Mouse (Mus musculus) CH12.LX (cell line): ENCODE results near the gene Abtb2. TPM values are rescaled to one million over a fixed set of nuclear protein-coding genes. Genes with fewer than 3 reads are reported as not detected.

ENCODE experiments used
- DNase-seq: peaks from one replicate; pipeline ENCODE4 v3.0.0-alpha.2; 2013; ENCODE audit errors: extremely low read depth
- H3K27ac ChIP-seq: 2 replicates; pipeline ENCODE4 v1.5.1; 2012; ENCODE audit warnings: low read depth, mild to moderate bottlenecking, control low read depth, moderate library complexity; ENCODE audit not compliant: insufficient read depth
- H3K27me3 ChIP-seq: replicated peaks from 2 replicates; pipeline ENCODE3; 2012; ENCODE audit warnings: inconsistent platforms
- H3K36me3 ChIP-seq, 2 experiments: replicated peaks in 1 of 2; 2 replicates each; pipeline versions ENCODE3 to v1.6.1; 2012; ENCODE audit warnings: inconsistent platforms in 1 of 2, low read length in 1 of 2, mild to moderate bottlenecking in 1 of 2, mixed read lengths in 1 of 2, moderate library complexity in 1 of 2; ENCODE audit not compliant: control insufficient read depth in 1 of 2, insufficient read depth in 1 of 2
- H3K4me1 ChIP-seq, 2 experiments: 2 replicates each; pipeline ENCODE4 v1.6.1; 2012; ENCODE audit warnings: inconsistent platforms in 1 of 2, moderate library complexity in 1 of 2; ENCODE audit not compliant: insufficient read depth in 2 of 2, control insufficient read depth in 1 of 2
- H3K4me2 ChIP-seq: 2 replicates; pipeline ENCODE4 v1.6.1; 2012; ENCODE audit warnings: low read depth, mild to moderate bottlenecking, control low read depth; ENCODE audit not compliant: poor library complexity, insufficient read depth, severe bottlenecking
- H3K4me3 ChIP-seq, 3 experiments: fragments of 150-350 bp in 1 of 3; sonication (generic) in 1 of 3; replicated peaks in 1 of 3; 2 replicates each; pipeline versions ENCODE3 to v1.5.1; 2011 to 2012; ENCODE audit warnings: low read depth in 2 of 3, low read length in 2 of 3, mild to moderate bottlenecking in 2 of 3, moderate library complexity in 2 of 3, control low read depth in 1 of 3, improper control_type of control experiment in 1 of 3, inconsistent platforms in 1 of 3, mixed read lengths in 1 of 3; ENCODE audit not compliant: poor library complexity in 1 of 3
- H3K79me2 ChIP-seq: replicated peaks from 2 replicates; pipeline ENCODE4 v1.6.1; 2012; ENCODE audit warnings: mild to moderate bottlenecking, moderate library complexity; ENCODE audit not compliant: control insufficient read depth, poor library complexity, insufficient read depth, severe bottlenecking; ENCODE audit errors: extremely low read depth
- H3K9ac ChIP-seq: 2 replicates; pipeline ENCODE4 v1.6.1; 2012; ENCODE audit warnings: low read depth, mild to moderate bottlenecking, control low read depth, moderate library complexity; ENCODE audit not compliant: insufficient read depth
- H3K9me3 ChIP-seq: replicated peaks from 2 replicates; pipeline ENCODE3; 2012; ENCODE audit warnings: low read length, inconsistent platforms, mixed read lengths
- BHLHE40 ChIP-seq: IDR thresholded peaks from 2 replicates; pipeline ENCODE4 v1.6.1; 2011; ENCODE audit warnings: mild to moderate bottlenecking, low read depth, low read length, improper control_type of control experiment
- CHD1 ChIP-seq: IDR thresholded peaks from 2 replicates; pipeline ENCODE4 v1.6.1; 2012; ENCODE audit warnings: low read depth, low read length, improper control_type of control experiment, inconsistent platforms
- ELF1 ChIP-seq: IDR thresholded peaks from 2 replicates; pipeline ENCODE4 v1.6.1; 2014; ENCODE audit warnings: low read depth, mild to moderate bottlenecking, inconsistent platforms, low read length, improper control_type of control experiment
- GABPA ChIP-seq: IDR thresholded peaks from 2 replicates; pipeline ENCODE4 v1.6.1; 2012; ENCODE audit warnings: low read depth, low read length, improper control_type of control experiment, inconsistent platforms; ENCODE audit not compliant: insufficient replicate concordance
- HCFC1 ChIP-seq: IDR thresholded peaks from 2 replicates; pipeline ENCODE4 v1.6.1; 2012; ENCODE audit warnings: low read depth, mild to moderate bottlenecking, inconsistent platforms, low read length, improper control_type of control experiment
- IRF4 ChIP-seq: IDR thresholded peaks from 2 replicates; pipeline ENCODE4 v1.6.1; 2014; ENCODE audit warnings: low read depth, mild to moderate bottlenecking, inconsistent platforms, low read length, improper control_type of control experiment
- JUN ChIP-seq: IDR thresholded peaks from 2 replicates; pipeline ENCODE4 v1.6.1; 2011; ENCODE audit warnings: low read depth, mild to moderate bottlenecking, low read length, improper control_type of control experiment, moderate library complexity; ENCODE audit not compliant: insufficient read depth
- JUND ChIP-seq: conservative IDR thresholded peaks from 2 replicates; pipeline ENCODE4 v1.6.1; 2011; ENCODE audit warnings: low read depth, low read length, improper control_type of control experiment
- KAT2A ChIP-seq: IDR thresholded peaks from 2 replicates; pipeline ENCODE4 v1.6.1; 2012; ENCODE audit warnings: low read length, improper control_type of control experiment, inconsistent platforms; ENCODE audit not compliant: insufficient replicate concordance
- MAX ChIP-seq: IDR thresholded peaks from 2 replicates; pipeline ENCODE4 v1.6.1; 2011; ENCODE audit warnings: low read length, improper control_type of control experiment
- MAZ ChIP-seq: IDR thresholded peaks from 2 replicates; pipeline ENCODE4 v1.6.1; 2012; ENCODE audit warnings: low read depth, mild to moderate bottlenecking, inconsistent platforms, low read length, improper control_type of control experiment, moderate library complexity
- MXI1 ChIP-seq: IDR thresholded peaks from 2 replicates; pipeline ENCODE4 v1.6.1; 2011; ENCODE audit warnings: mild to moderate bottlenecking, low read depth, low read length, improper control_type of control experiment
- MYC ChIP-seq: IDR thresholded peaks from 2 replicates; pipeline ENCODE4 v1.6.1; 2011; ENCODE audit warnings: low read depth, mild to moderate bottlenecking, improper control_type of control experiment, low read length
- NELFE ChIP-seq: IDR thresholded peaks from 2 replicates; pipeline ENCODE4 v1.6.1; 2011; ENCODE audit warnings: low read depth, low read length, improper control_type of control experiment
- NRF1 ChIP-seq: IDR thresholded peaks from 2 replicates; pipeline ENCODE4 v1.6.1; 2014; ENCODE audit warnings: low read depth, mild to moderate bottlenecking, inconsistent platforms, low read length, improper control_type of control experiment, moderate library complexity
- PAX5 ChIP-seq: IDR thresholded peaks from 2 replicates; pipeline ENCODE4 v1.6.1; 2012; ENCODE audit warnings: low read length, inconsistent platforms, mixed read lengths
- POLR2A ChIP-seq: IDR thresholded peaks from 2 replicates; pipeline ENCODE4 v1.6.1; 2011; ENCODE audit warnings: low read depth, mild to moderate bottlenecking, improper control_type of control experiment, low read length
- RAD21 ChIP-seq: IDR thresholded peaks from 2 replicates; pipeline ENCODE4 v1.6.1; 2011; ENCODE audit warnings: low read depth, mild to moderate bottlenecking, low read length, improper control_type of control experiment, moderate library complexity
- RCOR1 ChIP-seq: conservative IDR thresholded peaks from 2 replicates; pipeline ENCODE4 v1.6.1; 2012; ENCODE audit warnings: low read depth, mild to moderate bottlenecking, inconsistent platforms, low read length, improper control_type of control experiment
- SIN3A ChIP-seq: IDR thresholded peaks from 2 replicates; pipeline ENCODE4 v1.6.1; 2012; ENCODE audit warnings: low read length, improper control_type of control experiment, inconsistent platforms
- TBP ChIP-seq: conservative IDR thresholded peaks from 2 replicates; pipeline ENCODE4 v1.6.1; 2011; ENCODE audit warnings: low read depth, low read length, improper control_type of control experiment
- TCF12 ChIP-seq: IDR thresholded peaks from 2 replicates; pipeline ENCODE4 v1.6.1; 2014; ENCODE audit warnings: low read depth, mild to moderate bottlenecking, inconsistent platforms, low read length, improper control_type of control experiment
- UBTF ChIP-seq: IDR thresholded peaks from 2 replicates; pipeline ENCODE4 v1.6.1; 2012; ENCODE audit warnings: low read depth, mild to moderate bottlenecking, inconsistent platforms, low read length, improper control_type of control experiment, moderate library complexity
- USF1 ChIP-seq: IDR thresholded peaks from 2 replicates; pipeline ENCODE4 v1.6.1; 2014; ENCODE audit warnings: low read depth, mild to moderate bottlenecking, inconsistent platforms, low read length, improper control_type of control experiment
- USF2 ChIP-seq: conservative IDR thresholded peaks from 2 replicates; pipeline ENCODE4 v1.6.1; 2011; ENCODE audit warnings: low read depth, low read length, improper control_type of control experiment
- ZC3H11A ChIP-seq: IDR thresholded peaks from 2 replicates; pipeline ENCODE4 v1.6.1; 2012; ENCODE audit warnings: low read depth, mild to moderate bottlenecking, inconsistent platforms, low read length, improper control_type of control experiment
- ZKSCAN1 ChIP-seq: IDR thresholded peaks from 2 replicates; pipeline ENCODE4 v1.6.1; 2012; ENCODE audit warnings: low read depth, inconsistent platforms, low read length, improper control_type of control experiment, borderline replicate concordance
- ZMIZ1 ChIP-seq: IDR thresholded peaks from 2 replicates; pipeline ENCODE4 v1.6.1; 2012; ENCODE audit warnings: low read depth, mild to moderate bottlenecking, inconsistent platforms, low read length, improper control_type of control experiment
- ZNF384 ChIP-seq: IDR thresholded peaks from 2 replicates; pipeline ENCODE4 v1.6.1; 2012; ENCODE audit warnings: low read depth, low read length, improper control_type of control experiment, inconsistent platforms
- dilution Hi-C: fragments of 300-500 bp; cut with MboI; formaldehyde crosslinking; loops from 2 replicates; pipeline ENCODE4 v1.14.3; 2020; ENCODE audit warnings: low sequenced_read_pairs; ENCODE audit not compliant: extremely low pct_unique_long_range_greater_than_20kb, extremely low pct_ligation_motif_present
- in situ Hi-C: fragments of 300-500 bp; cut with MboI; formaldehyde crosslinking; loops from 3 replicates; pipeline ENCODE4 v1.14.3; 2019; ENCODE audit warnings: low sequenced_read_pairs, low pct_ligation_motif_present, low pct_unique_long_range_greater_than_20kb, mixed read lengths
- polyA plus RNA-seq: library from polyadenylated mRNA; unstranded; fragments of >175 nt; gene quantifications from 2 replicates; pipeline ENCODE4 v1.2.1, GENCODE M21; 2012; ENCODE audit warnings: low read depth; ENCODE audit not compliant: insufficient read length
- total RNA-seq, 2 experiments: library from RNA; depleted of rRNA; stranded (reverse); fragments of 300-350 nt in 1 of 2; fragments of >200 nt in 1 of 2; gene quantifications; 2 replicates each; pipeline ENCODE4 v1.2.3; 2012 to 2014

The Abtb2 gene
- total and polyA plus RNA-seq, 3 experiments, result 2.9 to 7.7 (median 3.8) TPM

DNA sequence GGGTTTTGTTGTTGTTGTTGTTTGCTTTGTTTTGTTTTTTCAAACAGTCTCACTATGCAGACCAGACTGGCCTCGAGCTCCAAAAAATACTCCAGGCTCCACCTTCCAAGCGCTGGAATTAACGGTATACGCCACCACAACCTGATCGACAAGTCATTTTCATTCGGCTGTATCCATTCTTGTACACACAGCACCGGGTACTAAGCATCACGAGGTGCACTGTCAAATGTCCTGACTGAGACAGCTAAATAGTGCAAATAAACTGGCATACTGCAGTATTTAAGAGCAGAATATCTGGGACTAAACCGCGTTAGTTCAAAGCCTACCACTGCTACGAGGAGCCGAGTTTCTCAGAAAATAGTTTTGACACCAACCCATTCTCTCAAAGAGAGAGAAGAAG is 194.3 kb downstream of the Abtb2 start:
- in situ Hi-C loops, result no loop called here
- H3K4me3 ChIP-seq, result peak overlapping the region; percentile 74 to 82 (median 78)
- peaks cover 30% of the 10 kb centered on the region for H3K79me2 ChIP-seq
- TF ChIP-seq KAT2A (no peak), PAX5 (no peak), JUND (no peak), GABPA (no peak), ZC3H11A (no peak), ZKSCAN1 (no peak), NRF1 (no peak), IRF4 (no peak), RAD21 (no peak), HCFC1 (no peak), MAZ (no peak), RCOR1 (no peak), MXI1 (no peak), ZNF384 (no peak)
- no peak overlapping the region for H3K27ac ChIP-seq
- H3K9me3 ChIP-seq, result no peaks in the 10 kb centered on the region
- DNase-seq, result peak; percentile 39
- H3K27me3 ChIP-seq, result no peaks in the 10 kb centered on the region
- H3K36me3 ChIP-seq, result peaks cover 18 to 38% of the 10 kb centered on the region in 2 experiments
- dilution Hi-C loops, result no loop called here
- H3K4me2 ChIP-seq, result peak overlapping the region; percentile 54; the same call in 1 of the 2 replicates
- peak overlapping the region; percentile 69 for H3K9ac ChIP-seq
- H3K4me1 ChIP-seq, result peaks cover 0 to 9% of the 10 kb centered on the region in 2 experiments; a peak in 2 of 4 replicates

DNA sequence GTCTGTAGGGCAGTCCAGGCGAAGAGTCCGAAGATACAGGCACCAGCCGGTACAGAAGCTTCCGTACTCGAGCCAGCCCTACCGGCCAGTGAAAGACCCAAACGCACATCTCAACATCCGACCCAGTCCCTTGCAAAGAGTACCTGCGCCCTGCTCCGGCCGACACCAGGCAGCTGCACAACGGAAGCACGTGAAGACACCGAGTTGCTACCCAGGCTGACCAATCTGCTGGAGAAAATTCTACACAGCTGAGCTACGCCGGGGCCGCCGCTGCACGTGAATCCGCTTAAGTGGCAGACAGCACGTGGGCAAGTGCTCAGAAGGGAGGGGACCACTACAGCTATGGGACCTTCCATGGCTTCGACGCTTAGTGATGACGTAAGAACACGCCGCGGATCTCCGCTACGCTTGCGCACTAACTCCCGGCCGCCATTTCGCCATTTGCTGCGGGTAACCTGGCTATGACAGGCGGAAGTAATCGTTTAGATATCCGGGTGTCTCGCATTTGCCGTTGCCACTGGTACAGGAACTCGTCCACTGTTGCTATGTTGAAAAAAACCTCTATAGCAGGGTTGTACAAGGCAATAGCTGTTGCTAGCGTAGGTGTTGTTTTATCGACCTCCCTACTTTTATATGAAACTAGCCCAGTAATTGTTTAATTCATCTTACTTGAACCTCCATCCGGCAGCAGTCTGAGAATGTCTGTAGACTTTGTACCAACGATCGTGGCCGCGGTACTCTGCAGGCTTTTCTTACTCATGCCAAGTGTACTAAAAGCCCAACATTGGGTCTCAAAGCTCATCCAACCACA is 195.0 kb downstream of the Abtb2 start, which contains the start of gene Nat10:
Gene Nat10, minus strand, starts transcription at position 365 of the 811 bp plus-strand sequence.
- H3K9me3 ChIP-seq, result no peaks in the 10 kb centered on the region
- H3K27ac ChIP-seq, result peak within 1 kb of the TSS; percentile 50; the same call in 1 of the 2 replicates
- peak within 1 kb of the TSS; percentile 91 for H3K4me2 ChIP-seq
- peaks cover 0 to 9% of the 10 kb centered on the region in 2 experiments; a peak in 2 of 4 replicates for H3K4me1 ChIP-seq
- peak; percentile 98 for DNase-seq
- H3K27me3 ChIP-seq, result no peaks in the 10 kb centered on the region
- peaks cover 17 to 37% of the 10 kb centered on the region in 2 experiments for H3K36me3 ChIP-seq
- H3K79me2 ChIP-seq, result peaks cover 30% of the 10 kb centered on the region
- H3K4me3 ChIP-seq, result peak within 1 kb of the TSS; percentile 74 to 82 (median 78)
- dilution Hi-C loops, result no loop called here
- in situ Hi-C loops, result no loop called here
- H3K9ac ChIP-seq, result peak within 1 kb of the TSS; percentile 80
- TF ChIP-seq UBTF (peak; percentile 50; the same call in 1 of the 2 replicates), TBP (peak; percentile 81), USF1 (peak; percentile 69), RCOR1 (no peak; the same call in 1 of the 2 replicates), SIN3A (peak; percentile 95), NELFE (peak; percentile 44; the same call in 1 of the 2 replicates), POLR2A (peak; percentile 87), PAX5 (no peak), TCF12 (peak; percentile 67), BHLHE40 (peak; percentile 100), ZNF384 (peak; percentile 88), GABPA (peak; percentile 50; the same call in 1 of the 2 replicates), HCFC1 (peak; percentile 95), MYC (peak; percentile 100), MXI1 (peak; percentile 100), ZKSCAN1 (peak; percentile 21; the same call in 1 of the 2 replicates), ELF1 (peak; percentile 91), ZMIZ1 (peak; percentile 81), ZC3H11A (0 out of 2 replicates have a peak, but pooled peaks have one; percentile 10), CHD1 (no peak), MAX (peak; percentile 99), USF2 (peak; percentile 59), JUN (peak; percentile 31; the same call in 1 of the 2 replicates)
